Mouse (Mus musculus) spleen, adult 2 months (tissue): ENCODE data around the gene Mei4. TPM values are rescaled to one million over a fixed set of nuclear protein-coding genes. Genes with fewer than 3 reads are reported as not detected.

Experiments used
- DNase-seq, 2 experiments: peaks; one replicate each; pipeline versions ENCODE4 v3.0.0 to v3.0.0-alpha.2; 2012 to 2021; ENCODE audit warnings: low spot score in 2 of 2, low read depth in 1 of 2
- H3K27ac ChIP-seq: fragments of 200-500 bp; 2 replicates; pipeline ENCODE4 v1.5.1; 2012; ENCODE audit warnings: low read length, inconsistent platforms; ENCODE audit not compliant: insufficient read depth
- H3K27me3 ChIP-seq: fragments of 200-500 bp; 2 replicates; pipeline ENCODE4 v1.6.1; 2012; ENCODE audit warnings: mild to moderate bottlenecking, moderate library complexity, low read length, inconsistent platforms; ENCODE audit not compliant: control insufficient read depth, insufficient read depth
- H3K36me3 ChIP-seq: fragments of 200-500 bp; 2 replicates; pipeline ENCODE4 v1.6.1; 2012; ENCODE audit warnings: mild to moderate bottlenecking, low read length, inconsistent platforms; ENCODE audit not compliant: control insufficient read depth, insufficient read depth
- H3K4me1 ChIP-seq: fragments of 200-500 bp; 2 replicates; pipeline ENCODE4 v1.6.1; 2011; ENCODE audit warnings: inconsistent platforms; ENCODE audit not compliant: control insufficient read depth, insufficient read depth, insufficient read length
- H3K4me3 ChIP-seq: fragments of 200-500 bp; 2 replicates; pipeline ENCODE4 v1.5.1; 2011; ENCODE audit warnings: mild to moderate bottlenecking, inconsistent platforms; ENCODE audit not compliant: insufficient read depth, insufficient read length; ENCODE audit errors: extremely low read depth
- CTCF ChIP-seq: fragments of 200-500 bp; IDR thresholded peaks from 2 replicates; pipeline ENCODE4 v1.5.1; 2011; ENCODE audit warnings: mild to moderate bottlenecking, inconsistent platforms; ENCODE audit not compliant: insufficient read depth, insufficient read length, insufficient replicate concordance; ENCODE audit errors: extremely low read depth
- POLR2A ChIP-seq: fragments of 200-500 bp; IDR thresholded peaks from 2 replicates; pipeline ENCODE4 v1.6.1; 2011; ENCODE audit warnings: low read depth, low read length, inconsistent platforms
- WGBS: fragments of 180-500 bp; shearing (Covaris S2); methylation state at CpG from one replicate; pipeline ENCODE4 v1.1.7; 2018; 5-methylcytosine and 5-hydroxymethylcytosine counted together
- polyA plus RNA-seq: library from polyadenylated mRNA; depleted of rRNA; stranded (reverse); fragments of >200 nt; gene quantifications from 2 replicates; pipeline ENCODE4 v1.2.3, GENCODE M21; 2012; rRNA removed

Mei4 gene
- polyA plus RNA-seq, 1 experiment = not detected

- no peak for TF ChIP-seq CTCF
- no peak for TF ChIP-seq POLR2A
- Histone ChIP-seq H3K36me3 (no peaks in the 10 kb centered on the region), H3K4me1 (no peaks in the 10 kb centered on the region), H3K4me3 (no peak overlapping the region), H3K27me3 (no peaks in the 10 kb centered on the region), H3K27ac (no peak overlapping the region)
- WGBS = 77% methylated on average over 3 of the region's 3 CpGs
- no peak for DNase-seq
Measured at GRCm38 (mm10) chr9:82096409-82096808, 232.9 kb downstream of the Mei4 start.

- 82% methylated on average over 2 of the region's 2 CpGs for WGBS
- Histone ChIP-seq H3K27me3 (no peaks in the 10 kb centered on the region), H3K4me1 (no peaks in the 10 kb centered on the region), H3K27ac (no peak overlapping the region), H3K4me3 (no peak overlapping the region), H3K36me3 (no peaks in the 10 kb centered on the region)
- TF ChIP-seq POLR2A = no peak
- TF ChIP-seq CTCF = no peak
- no peak for DNase-seq
Measured at GRCm38 (mm10) chr9:82114865-82115264, 251.4 kb downstream of the Mei4 start.

GRCm38 (mm10) chr9:82136119-82136518 is 272.6 kb downstream of the Mei4 start:
- H3K27ac ChIP-seq = no peak overlapping the region
- no peaks in the 10 kb centered on the region for H3K4me1 ChIP-seq
- TF ChIP-seq POLR2A (no peak), CTCF (no peak)
- H3K36me3 ChIP-seq = no peaks in the 10 kb centered on the region
- no peaks in the 10 kb centered on the region for H3K27me3 ChIP-seq
- DNase-seq = no peak
- H3K4me3 ChIP-seq = no peak overlapping the region

- Histone ChIP-seq H3K4me1 (no peaks in the 10 kb centered on the region), H3K27ac (no peak overlapping the region), H3K36me3 (no peaks in the 10 kb centered on the region), H3K4me3 (no peak overlapping the region), H3K27me3 (no peaks in the 10 kb centered on the region)
- DNase-seq = no peak
- 36% methylated on average over 9 of the region's 9 CpGs for WGBS
- TF ChIP-seq CTCF (no peak), POLR2A (no peak)
Measured at GRCm38 (mm10) chr9:82160143-82160542, 296.7 kb downstream of the Mei4 start.

- DNase-seq = no peak
- WGBS = 66% methylated on average over 4 of the region's 4 CpGs
Measured at GRCm38 (mm10) chr9:82162415-82162814, 298.9 kb downstream of the Mei4 start.

GRCm38 (mm10) chr9:82217976-82218375 is 354.5 kb downstream of the Mei4 start:
- 67% methylated on average over 1 of the region's 1 CpGs for WGBS

More at GRCm38 (mm10) chr9:82162415-82162814, 298.9 kb downstream of the Mei4 start:
- Histone ChIP-seq H3K36me3 (no peaks in the 10 kb centered on the region), H3K27ac (no peak overlapping the region), H3K4me3 (no peak overlapping the region), H3K4me1 (no peaks in the 10 kb centered on the region), H3K27me3 (no peaks in the 10 kb centered on the region)
- no peak for TF ChIP-seq POLR2A
- TF ChIP-seq CTCF = no peak

GRCm38 (mm10) chr9:82247695-82248445 is 384.4 kb downstream of the Mei4 start:
- no peak overlapping the region for H3K4me3 ChIP-seq
- WGBS = 79% methylated on average over 7 of the region's 7 CpGs
- H3K4me1 ChIP-seq = no peaks in the 10 kb centered on the region
- H3K36me3 ChIP-seq = no peaks in the 10 kb centered on the region
- no peaks in the 10 kb centered on the region for H3K27me3 ChIP-seq
- DNase-seq = no peak
- no peak for TF ChIP-seq CTCF
- no peak overlapping the region for H3K27ac ChIP-seq

More at GRCm38 (mm10) chr9:82217976-82218375, 354.5 kb downstream of the Mei4 start:
- no peak overlapping the region for H3K27ac ChIP-seq
- H3K36me3 ChIP-seq = no peaks in the 10 kb centered on the region
- TF ChIP-seq POLR2A (no peak), CTCF (no peak)
- no peak for DNase-seq
- no peak overlapping the region for H3K4me3 ChIP-seq
- no peaks in the 10 kb centered on the region for H3K27me3 ChIP-seq
- H3K4me1 ChIP-seq = no peaks in the 10 kb centered on the region

Other genes with a start within 250 kb of the Mei4 start
- gene Htr1b, start 229.8 kb upstream of the Mei4 start, polyA plus RNA-seq = 0.23 and 0.27 TPM in 2 replicates